In the genomic region with DNA sequence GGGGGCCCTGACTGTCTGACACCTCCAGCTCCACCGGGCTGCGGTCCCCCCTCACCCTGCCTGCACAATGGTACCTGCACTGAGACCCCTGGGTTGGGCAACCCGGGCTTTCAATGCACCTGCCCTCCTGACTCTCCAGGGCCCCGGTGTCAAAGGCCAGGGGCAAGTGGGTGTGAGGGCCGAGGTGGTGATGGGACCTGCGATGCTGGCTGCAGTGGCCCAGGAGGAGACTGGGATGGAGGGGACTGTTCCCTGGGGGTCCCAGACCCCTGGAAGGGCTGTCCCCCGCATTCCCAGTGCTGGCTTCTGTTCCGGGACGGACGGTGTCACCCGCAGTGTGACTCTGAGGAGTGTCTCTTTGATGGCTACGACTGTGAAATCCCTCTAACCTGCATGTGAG, we compare ENCODE assay signal across 24 mouse cellular contexts.
"Had no signal": no experiment of that assay in that cellular context is flagged by ENCODE, and none has a peak within 500 bp of the region (broad histone marks: within the 10 kb centered on the region; RNA-seq: fewer than 3 reads in every experiment).

No protein-coding gene starts in this region.

- H3K27me3 ChIP-seq: limb, embryonic 12.5 days; limb, embryonic 15.5 days; neural tube, embryonic 12.5 days; neural tube, embryonic 15.5 days had no signal

- H3K4me2 ChIP-seq: limb, embryonic 12.5 days; limb, embryonic 15.5 days; liver, embryonic 11.5 days; lung, embryonic 14.5 days; neural tube, embryonic 12.5 days; neural tube, embryonic 15.5 days had no signal

- H3K36me3 ChIP-seq: limb, embryonic 12.5 days; limb, embryonic 15.5 days; neural tube, embryonic 12.5 days; neural tube, embryonic 15.5 days had no signal

- H3K27ac ChIP-seq: layer of hippocampus, adult 2 months; left cerebral cortex, adult 2 months; limb, embryonic 12.5 days; limb, embryonic 15.5 days; liver, embryonic 14.5 days; macrophage; neural tube, embryonic 12.5 days; neural tube, embryonic 15.5 days; stomach, postnatal 0 days had no signal

- H3K9ac ChIP-seq: limb, embryonic 12.5 days; limb, embryonic 15.5 days; liver, embryonic 14.5 days; liver, postnatal 0 days; lung, embryonic 14.5 days; neural tube, embryonic 12.5 days; neural tube, embryonic 15.5 days had no signal

- ATAC-seq: liver, postnatal 0 days; lung, postnatal 0 days had no signal

- H3K9me3 ChIP-seq: limb, embryonic 12.5 days; limb, embryonic 15.5 days; neural tube, embryonic 12.5 days; neural tube, embryonic 15.5 days had no signal

- DNase-seq: kidney, adult 18-20 months; kidney, adult 9 months; kidney, postnatal 14 days; kidney, postnatal 4 days; layer of hippocampus, adult 9-11 months; liver, postnatal 0 days; lung, embryonic 14.5 days; right cerebral cortex, adult 18-20 months; right cerebral cortex, postnatal 14 days; right cerebral cortex, postnatal 4 days; thymus, adult 2 months; thymus, postnatal 14 days; thymus, postnatal 4 days had no signal

- H3K4me3 ChIP-seq: layer of hippocampus, adult 2 months; left cerebral cortex, adult 2 months; limb, embryonic 12.5 days; limb, embryonic 15.5 days; neural tube, embryonic 12.5 days; neural tube, embryonic 15.5 days had no signal
